Mouse (Mus musculus) ES-Bruce4 (cell line): ENCODE data around the gene Tmem121.

Experiments used
- CTCF ChIP-seq: IDR thresholded peaks from one replicate; pipeline ENCODE4 v1.8.1; 2011; ENCODE audit warnings: low read depth, low read length
- EP300 ChIP-seq: IDR thresholded peaks from 2 replicates; pipeline ENCODE4 v1.6.1; 2011; ENCODE audit warnings: low read depth, low read length; ENCODE audit not compliant: insufficient read depth
- POLR2A ChIP-seq: IDR thresholded peaks from one replicate; pipeline ENCODE4 v1.8.1; 2011; ENCODE audit warnings: low read length; ENCODE audit not compliant: insufficient read depth

DNA sequence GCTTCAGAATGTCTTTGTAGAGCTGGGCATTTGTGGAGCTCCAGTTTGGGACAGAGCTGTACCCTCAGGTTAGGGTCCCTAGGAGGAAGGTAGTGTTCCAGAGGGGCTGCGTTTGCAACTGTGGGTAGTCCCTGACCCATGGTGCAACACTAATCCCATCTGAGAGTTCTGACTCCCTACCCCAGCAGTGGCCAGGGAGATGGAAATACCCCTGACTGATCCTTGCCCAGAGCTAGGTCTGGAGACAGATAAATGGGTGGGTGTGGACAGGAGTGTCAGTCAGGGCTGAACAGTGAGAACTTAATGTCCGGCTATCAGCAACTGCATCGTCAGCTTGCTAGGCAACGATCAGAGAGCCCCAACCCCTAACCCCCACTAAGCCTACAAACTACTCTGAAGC lies 35.1 kb upstream of the Tmem121 start:
- TF ChIP-seq POLR2A (no peak), EP300 (no peak), CTCF (no peak)
